Mouse (Mus musculus) neural tube, embryonic 15.5 days (tissue): ENCODE measurements at regions not wholly inside any gene's neighbourhood (a gene's known extent, or its start where the extent isn't known, plus 50 kb on each side); places are given as distances from the start of the nearest gene placed in this dataset.
A peak's percentile ranks its signal among the peaks of the same experiment; 100 is the strongest.

Experiments used
- ATAC-seq: fragments of 200-750 bp; cut with Nextera tagmentation; 2 replicates; pipeline ENCODE4 v1.8.0; 2017; ENCODE audit warnings: mild to moderate bottlenecking, moderate TSS enrichment, moderate library complexity; ENCODE audit not compliant: low FRiP score
- H3K27ac ChIP-seq: fragments of 300-500 bp; sonication (generic); replicated peaks from 2 replicates; pipeline ENCODE4 v1.5.1; 2015; ENCODE audit warnings: mild to moderate bottlenecking, inconsistent platforms
- H3K27me3 ChIP-seq: fragments of 300-500 bp; sonication (generic); replicated peaks from 2 replicates; pipeline ENCODE4 v1.6.1; 2015; ENCODE audit warnings: inconsistent platforms
- H3K36me3 ChIP-seq: fragments of 300-500 bp; sonication (generic); 2 replicates; pipeline ENCODE4 v1.6.1; 2015; ENCODE audit warnings: inconsistent platforms
- H3K4me1 ChIP-seq: fragments of 300-500 bp; sonication (generic); 2 replicates; pipeline ENCODE4 v1.6.1; 2015; ENCODE audit warnings: inconsistent platforms
- H3K4me2 ChIP-seq: fragments of 300-500 bp; sonication (generic); 2 replicates; pipeline ENCODE4 v1.6.1; 2015; ENCODE audit warnings: inconsistent platforms, mild to moderate bottlenecking, moderate library complexity
- H3K4me3 ChIP-seq: fragments of 300-500 bp; sonication (generic); replicated peaks from 2 replicates; pipeline ENCODE4 v1.5.1; 2015; ENCODE audit warnings: mild to moderate bottlenecking, inconsistent platforms
- H3K9ac ChIP-seq: fragments of 300-500 bp; sonication (generic); replicated peaks from 2 replicates; pipeline ENCODE4 v1.6.1; 2015; ENCODE audit warnings: mild to moderate bottlenecking, inconsistent platforms
- H3K9me3 ChIP-seq: fragments of 300-500 bp; sonication (generic); replicated peaks from 2 replicates; pipeline ENCODE4 v1.6.1; 2016; ENCODE audit warnings: inconsistent platforms
- WGBS: fragments of 180-500 bp; shearing (Covaris S2); methylation state at CpG from one replicate; pipeline ENCODE4 v1.1.7; 2015; ENCODE audit warnings: mixed read lengths; 5-methylcytosine and 5-hydroxymethylcytosine counted together

DNA sequence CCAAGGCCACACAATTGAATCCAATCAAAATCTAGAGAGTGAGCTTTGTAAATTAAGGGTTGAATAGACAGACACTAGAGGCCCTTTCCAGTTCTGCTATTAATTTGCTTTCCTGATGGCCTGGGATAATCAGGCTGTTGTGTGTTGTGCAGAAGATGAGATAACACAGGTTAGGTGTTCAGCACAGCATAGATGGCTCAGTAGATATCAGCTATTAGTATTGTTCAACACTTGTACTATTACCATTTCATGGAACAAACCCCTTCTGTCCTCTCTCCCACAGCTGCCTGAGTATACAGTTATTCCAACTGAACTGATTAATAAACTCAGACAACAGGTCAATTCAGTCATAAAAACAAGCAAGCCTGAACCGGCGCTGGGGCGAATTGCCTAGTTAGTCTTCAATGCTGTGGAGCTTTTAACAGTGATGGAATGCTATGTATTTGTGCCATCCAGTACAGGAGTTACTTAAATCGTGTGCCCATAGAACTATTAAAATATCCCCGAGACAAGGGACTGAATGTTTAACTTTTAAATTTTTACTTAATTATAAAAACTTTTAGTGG is 263.1 kb upstream of the Pfn2 start:
- no peaks in the 10 kb centered on the region for H3K36me3 ChIP-seq
- ATAC-seq: no peak
- no peak overlapping the region for H3K4me2 ChIP-seq
- H3K4me3 ChIP-seq: no peak overlapping the region
- no peaks in the 10 kb centered on the region for H3K4me1 ChIP-seq
- H3K27ac ChIP-seq: no peak overlapping the region
- WGBS: 76% methylated on average over 5 of the region's 5 CpGs
- H3K9me3 ChIP-seq: no peaks in the 10 kb centered on the region
- H3K27me3 ChIP-seq: no peaks in the 10 kb centered on the region
- no peak overlapping the region for H3K9ac ChIP-seq

DNA sequence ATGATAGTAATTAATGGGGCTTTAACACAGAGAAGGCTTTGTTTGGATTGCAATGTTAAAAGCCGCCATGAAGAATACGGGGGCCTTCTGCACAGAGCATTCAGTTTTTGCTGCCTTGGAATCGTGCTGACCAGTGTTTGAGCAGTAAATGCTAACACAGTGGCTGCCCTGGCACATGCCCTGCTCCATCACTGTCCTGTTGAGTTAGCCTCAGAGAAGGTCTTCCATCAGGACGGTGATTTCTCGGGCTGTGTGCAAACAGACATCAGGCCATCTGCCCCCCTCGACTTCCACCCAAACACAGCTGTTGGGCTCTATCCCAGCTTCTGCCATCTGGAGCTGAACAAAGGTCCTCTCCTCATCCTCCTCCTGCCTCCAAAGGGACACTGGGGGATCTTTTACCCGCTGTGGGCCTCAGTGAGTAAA is 264.6 kb upstream of the Pfn2 start:
- no peaks in the 10 kb centered on the region for H3K9me3 ChIP-seq
- 17% methylated on average over 7 of the region's 7 CpGs for WGBS
- H3K4me3 ChIP-seq: no peak overlapping the region
- no peaks in the 10 kb centered on the region for H3K36me3 ChIP-seq
- ATAC-seq: 0 out of 2 replicates have a peak, but pooled peaks have one; percentile 68
- no peak overlapping the region for H3K27ac ChIP-seq
- H3K27me3 ChIP-seq: no peaks in the 10 kb centered on the region
- H3K4me1 ChIP-seq: no peaks in the 10 kb centered on the region
- H3K4me2 ChIP-seq: no peak overlapping the region
- H3K9ac ChIP-seq: no peak overlapping the region

DNA sequence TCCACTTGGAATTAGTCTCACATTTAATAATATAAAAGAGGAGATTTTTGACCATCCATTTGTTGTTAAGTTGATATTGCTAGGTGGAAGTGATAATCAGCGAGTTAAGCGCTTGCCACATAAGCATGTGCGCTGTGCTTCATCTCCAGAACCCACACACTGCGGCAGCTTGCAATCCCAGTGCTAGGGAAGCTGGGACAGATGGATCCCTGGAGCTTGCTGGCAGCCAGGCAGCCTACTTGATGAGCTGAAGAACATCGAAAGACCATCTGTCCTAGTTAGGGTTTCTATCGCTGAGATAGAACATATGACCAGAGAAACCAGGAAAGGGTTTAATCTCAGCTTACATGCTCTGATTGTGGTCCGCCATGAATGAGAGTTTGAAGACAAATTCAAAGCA is 266.1 kb upstream of the Pfn2 start:
- no peak overlapping the region for H3K4me3 ChIP-seq
- no peaks in the 10 kb centered on the region for H3K4me1 ChIP-seq
- no peaks in the 10 kb centered on the region for H3K27me3 ChIP-seq
- WGBS: 94% methylated on average over 7 of the region's 7 CpGs
- no peak overlapping the region for H3K9ac ChIP-seq
- H3K36me3 ChIP-seq: no peaks in the 10 kb centered on the region
- no peak overlapping the region for H3K27ac ChIP-seq
- no peaks in the 10 kb centered on the region for H3K9me3 ChIP-seq
- H3K4me2 ChIP-seq: no peak overlapping the region
- no peak for ATAC-seq

DNA sequence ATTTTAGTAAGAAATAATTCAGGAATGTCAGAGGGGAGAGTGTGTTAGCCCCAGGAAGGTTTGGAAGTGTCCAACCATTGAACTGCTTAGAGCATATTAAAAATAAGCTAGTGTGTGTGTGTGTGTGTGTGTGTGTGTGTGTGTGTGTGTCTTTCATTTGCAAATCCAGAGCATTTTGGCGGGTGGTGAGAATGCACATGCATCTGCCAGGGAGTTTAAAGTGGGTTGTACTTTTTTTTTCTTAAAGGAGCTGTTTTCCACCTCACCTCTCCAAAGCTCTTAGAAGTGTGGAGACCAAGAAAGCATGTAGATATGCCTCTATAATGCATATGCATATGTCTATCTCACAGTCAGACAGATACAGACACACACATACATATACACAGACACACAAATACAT is 267.6 kb upstream of the Pfn2 start:
- 86% methylated on average over 1 of the region's 1 CpGs for WGBS
- ATAC-seq: no peak
- Histone ChIP-seq H3K9ac (no peak overlapping the region), H3K4me1 (no peaks in the 10 kb centered on the region), H3K4me2 (no peak overlapping the region), H3K27ac (no peak overlapping the region), H3K36me3 (no peaks in the 10 kb centered on the region), H3K4me3 (no peak overlapping the region), H3K27me3 (no peaks in the 10 kb centered on the region), H3K9me3 (no peaks in the 10 kb centered on the region)

DNA sequence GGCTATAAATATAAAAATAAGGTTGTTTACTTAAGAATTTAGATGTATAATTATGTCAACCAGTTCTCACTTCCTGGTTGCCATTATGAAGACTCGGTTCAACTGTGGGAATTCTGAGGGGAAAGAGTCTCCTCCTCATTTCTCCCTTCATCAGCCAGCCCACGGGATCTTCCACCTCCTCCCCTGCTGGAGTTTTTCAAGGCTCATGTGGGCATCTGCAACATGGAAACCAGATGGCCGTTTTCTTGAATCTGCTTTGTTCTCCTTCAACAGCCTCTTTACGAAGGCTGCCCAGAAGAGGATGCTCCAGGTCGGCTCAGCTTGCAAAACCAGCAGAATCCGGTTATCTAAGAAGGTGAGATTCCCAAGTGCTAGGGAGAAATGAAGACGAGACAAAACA is 269.0 kb upstream of the Pfn2 start:
- no peak overlapping the region for H3K27ac ChIP-seq
- H3K4me1 ChIP-seq: no peaks in the 10 kb centered on the region
- no peak overlapping the region for H3K9ac ChIP-seq
- WGBS: 83% methylated on average over 7 of the region's 7 CpGs
- no peak for ATAC-seq
- no peaks in the 10 kb centered on the region for H3K9me3 ChIP-seq
- no peak overlapping the region for H3K4me3 ChIP-seq
- no peak overlapping the region for H3K4me2 ChIP-seq
- H3K36me3 ChIP-seq: no peaks in the 10 kb centered on the region
- H3K27me3 ChIP-seq: no peaks in the 10 kb centered on the region

DNA sequence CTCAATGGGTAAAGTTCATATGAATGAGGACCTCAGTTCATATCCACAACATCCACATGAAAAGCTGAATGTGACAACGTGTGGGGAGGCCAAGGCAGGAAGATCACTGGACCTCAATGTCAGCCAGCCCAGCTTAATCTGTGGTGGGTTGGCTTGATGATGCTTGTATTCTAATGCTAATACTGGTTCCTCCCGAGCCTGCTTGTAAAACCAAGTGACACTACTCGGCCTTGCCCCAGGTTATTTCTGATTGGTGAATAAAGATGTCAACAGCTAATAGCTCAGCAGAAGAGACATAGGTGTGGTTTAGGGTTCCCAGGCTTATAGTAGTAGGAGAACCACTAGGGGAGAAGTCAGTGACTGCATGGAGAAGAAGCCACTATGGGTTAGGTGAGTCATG is 272.2 kb upstream of the Pfn2 start:
- WGBS: 39% methylated on average over 3 of the region's 3 CpGs
- Histone ChIP-seq H3K27me3 (no peaks in the 10 kb centered on the region), H3K4me3 (no peak overlapping the region), H3K9ac (no peak overlapping the region), H3K4me1 (peaks cover 4% of the 10 kb centered on the region; the same call in 1 of the 2 replicates), H3K27ac (no peak overlapping the region), H3K9me3 (no peaks in the 10 kb centered on the region), H3K36me3 (no peaks in the 10 kb centered on the region), H3K4me2 (no peak overlapping the region)
- no peak for ATAC-seq

DNA sequence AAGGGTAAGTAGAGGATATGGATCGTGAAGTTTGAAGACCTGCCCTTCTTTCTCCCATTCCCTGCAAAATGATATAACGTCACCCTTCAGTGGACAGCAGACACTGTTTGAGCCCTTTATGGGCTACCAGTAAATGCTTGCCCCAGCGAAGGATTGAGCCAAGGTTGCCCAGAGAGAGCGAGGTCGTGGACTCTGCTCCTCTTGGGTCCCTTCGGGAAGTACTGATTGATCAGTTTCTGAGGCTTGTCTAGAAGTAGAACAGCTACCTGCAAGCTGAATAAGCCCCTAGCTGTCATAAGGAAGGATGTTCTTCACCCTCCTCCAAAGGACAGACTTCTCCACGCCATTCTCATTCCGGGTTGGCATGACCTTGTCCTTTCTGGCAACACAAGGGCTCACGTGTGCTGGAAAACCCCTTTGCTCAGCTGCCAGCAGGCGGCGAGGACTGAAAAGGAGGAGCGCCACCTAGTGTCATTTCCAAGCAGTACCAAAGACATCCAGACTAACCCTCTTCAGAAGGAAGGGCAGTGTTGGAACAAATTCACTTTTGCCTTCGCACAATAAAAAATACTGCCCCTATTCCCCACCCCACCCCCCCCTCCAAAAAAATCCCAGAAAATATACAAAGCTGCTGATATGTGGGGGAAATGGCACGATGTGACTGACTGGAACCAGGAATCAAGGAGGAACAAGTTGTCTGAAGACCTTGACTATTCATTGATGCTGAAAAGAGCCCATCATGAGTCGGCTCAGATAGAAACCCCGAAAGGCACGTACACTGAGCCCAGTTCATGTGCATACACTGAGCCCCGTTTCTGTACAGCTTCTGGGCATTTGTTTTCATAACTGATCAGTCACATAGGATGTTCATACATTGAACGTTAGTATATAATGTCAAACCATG is 274.8 kb upstream of the Pfn2 start:
- Histone ChIP-seq H3K4me3 (no peak overlapping the region), H3K36me3 (no peaks in the 10 kb centered on the region), H3K4me1 (peaks cover 4% of the 10 kb centered on the region; the same call in 1 of the 2 replicates), H3K9ac (no peak overlapping the region), H3K27me3 (no peaks in the 10 kb centered on the region), H3K4me2 (peak overlapping the region; percentile 40; the same call in 1 of the 2 replicates), H3K9me3 (no peaks in the 10 kb centered on the region), H3K27ac (no peak overlapping the region)
- 47% methylated on average over 19 of the region's 19 CpGs for WGBS
- peak; percentile 93 for ATAC-seq

DNA sequence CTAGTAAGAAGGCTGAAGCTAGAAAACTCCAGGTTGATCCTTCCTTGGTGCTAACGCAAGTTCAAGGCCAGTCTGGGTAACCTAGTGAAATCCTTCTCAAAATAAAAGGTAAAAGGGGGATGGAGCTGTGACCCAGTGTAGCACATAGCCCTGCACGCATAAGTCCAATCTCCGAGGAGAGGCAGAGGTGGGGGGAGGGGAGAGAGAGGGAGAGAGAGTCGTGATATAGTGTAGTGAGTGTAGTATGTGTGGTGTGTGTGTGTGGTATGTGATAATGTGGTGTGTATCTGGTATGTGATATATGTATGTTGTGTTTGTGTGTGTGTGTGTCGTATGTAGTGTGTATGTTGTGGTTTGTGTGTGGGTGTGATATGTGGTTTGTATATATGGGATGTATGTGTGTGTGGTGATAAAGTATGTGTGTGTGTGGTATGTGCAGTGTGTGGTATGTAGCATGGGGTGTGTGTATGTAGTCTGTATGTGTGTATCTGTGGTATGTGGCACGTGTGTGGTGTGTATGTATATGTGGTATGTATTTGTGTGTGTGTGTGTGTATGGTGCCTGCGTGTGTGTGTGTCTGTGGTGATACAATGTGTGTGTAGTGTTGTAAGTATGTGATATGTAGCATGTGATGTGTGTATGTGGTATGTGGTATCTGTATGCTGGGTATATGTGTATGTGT is 275.7 kb upstream of the Pfn2 start:
- Histone ChIP-seq H3K9me3 (no peaks in the 10 kb centered on the region), H3K9ac (no peak overlapping the region; the same call in 1 of the 2 replicates), H3K27ac (no peak overlapping the region), H3K4me1 (peaks cover 4% of the 10 kb centered on the region; the same call in 1 of the 2 replicates), H3K36me3 (no peaks in the 10 kb centered on the region), H3K27me3 (no peaks in the 10 kb centered on the region), H3K4me3 (no peak overlapping the region), H3K4me2 (no peak overlapping the region)
- WGBS: 84% methylated on average over 7 of the region's 7 CpGs
- ATAC-seq: 0 out of 2 replicates have a peak, but pooled peaks have one; percentile 40

DNA sequence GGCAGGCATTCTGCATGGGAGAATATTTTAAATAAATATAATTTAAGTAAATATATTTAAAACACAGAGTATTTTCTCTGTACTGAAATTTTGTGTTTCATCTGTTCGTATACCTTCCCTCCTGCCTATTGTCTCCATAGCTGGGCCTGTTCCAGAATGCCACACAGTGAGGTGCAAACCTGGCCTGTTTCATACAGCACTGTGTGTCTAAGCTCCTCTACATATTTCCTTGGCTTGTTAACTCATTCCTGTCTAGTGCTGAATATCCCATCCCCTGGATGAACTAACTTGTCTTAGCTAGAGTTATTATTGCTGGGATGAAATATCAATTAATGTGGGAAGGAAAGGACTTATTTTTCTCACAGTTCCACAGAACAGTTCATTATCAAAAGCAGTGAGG is 277.0 kb upstream of the Pfn2 start:
- Histone ChIP-seq H3K9me3 (no peaks in the 10 kb centered on the region), H3K36me3 (no peaks in the 10 kb centered on the region), H3K27ac (no peak overlapping the region), H3K4me2 (no peak overlapping the region), H3K9ac (no peak overlapping the region), H3K4me3 (no peak overlapping the region), H3K4me1 (peaks cover 4% of the 10 kb centered on the region; the same call in 1 of the 2 replicates), H3K27me3 (no peaks in the 10 kb centered on the region)
- no peak for ATAC-seq
- 74% methylated on average over 1 of the region's 1 CpGs for WGBS

DNA sequence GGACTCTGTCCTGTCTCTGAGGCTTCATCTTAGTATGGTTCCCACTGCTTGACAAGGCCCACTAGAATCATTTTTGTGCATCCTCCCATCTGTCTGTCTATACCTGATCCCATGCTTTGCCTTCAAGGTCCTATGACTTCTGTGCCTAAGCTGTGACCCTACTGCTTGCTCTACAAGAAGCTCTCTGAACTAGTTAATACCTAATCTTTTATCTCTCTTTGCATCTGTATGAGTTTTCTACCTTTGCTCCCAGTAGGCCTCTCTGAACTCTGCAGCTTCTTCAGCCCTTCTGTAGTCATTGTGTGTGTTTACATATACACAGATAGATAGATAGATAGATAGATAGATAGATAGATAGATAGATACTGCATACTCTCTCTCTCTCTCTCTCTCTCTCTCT is 279.1 kb upstream of the Pfn2 start:
- Histone ChIP-seq H3K4me2 (no peak overlapping the region), H3K4me3 (no peak overlapping the region), H3K27me3 (no peaks in the 10 kb centered on the region), H3K4me1 (peaks cover 4% of the 10 kb centered on the region; the same call in 1 of the 2 replicates), H3K9me3 (no peaks in the 10 kb centered on the region), H3K9ac (no peak overlapping the region), H3K27ac (no peak overlapping the region), H3K36me3 (no peaks in the 10 kb centered on the region)
- ATAC-seq: no peak

DNA sequence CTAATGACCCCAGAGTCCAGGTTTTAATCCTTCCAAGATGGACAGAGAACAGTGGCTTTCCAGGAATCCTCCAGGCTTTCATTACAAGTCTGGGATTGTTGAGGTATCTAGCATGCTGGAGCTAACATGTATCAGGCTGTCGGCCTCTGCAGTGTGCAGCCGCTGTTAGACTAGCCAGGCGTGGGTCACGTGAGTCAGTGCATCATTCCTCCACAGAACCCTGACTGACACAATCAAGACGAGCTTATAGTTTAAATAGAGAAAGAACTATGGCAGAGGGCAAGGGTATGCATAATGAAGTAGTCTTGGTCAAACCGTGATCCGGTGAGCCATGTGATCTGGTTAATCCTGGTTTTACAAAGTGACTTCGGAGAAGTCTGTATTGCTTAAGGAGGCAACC is 280.2 kb upstream of the Pfn2 start:
- Histone ChIP-seq H3K4me3 (no peak overlapping the region), H3K27me3 (no peaks in the 10 kb centered on the region), H3K36me3 (no peaks in the 10 kb centered on the region), H3K27ac (no peak overlapping the region), H3K4me1 (no peaks in the 10 kb centered on the region), H3K9me3 (no peaks in the 10 kb centered on the region), H3K4me2 (no peak overlapping the region), H3K9ac (no peak overlapping the region)
- no peak for ATAC-seq
- WGBS: 76% methylated on average over 8 of the region's 8 CpGs
